Mouse (Mus musculus) retina, postnatal 7 days (tissue): ENCODE data around the gene Smok2b.
"Not testable (repeated sequence)": the region's sequence is repeated elsewhere in the genome, so short reads cannot be mapped to it uniquely, and the experiment has no call there.

ENCODE experiments used
- DNase-seq: peaks from one replicate; pipeline ENCODE4 v3.0.0-alpha.2; 2012; ENCODE audit warnings: low read depth, low spot score

Gene Smok2b

GRCm38 (mm10) chr17:13229957-13230356 is at the start of gene Smok2b:
Gene Smok2b, plus strand, starts transcription at chr17:13230257.
- DNase-seq = not testable (repeated sequence)

GRCm38 (mm10) chr17:13180491-13180890 is 49.6 kb upstream of the Smok2b start:
- not testable (repeated sequence) for DNase-seq

GRCm38 (mm10) chr17:13182712-13183111 is 47.3 kb upstream of the Smok2b start:
- not testable (repeated sequence) for DNase-seq

- not testable (repeated sequence) for DNase-seq
These were observed 45.5 kb upstream of the Smok2b start for GRCm38 (mm10) chr17:13184514-13184913.

- not testable (repeated sequence) for DNase-seq
These were observed 43.5 kb upstream of the Smok2b start for GRCm38 (mm10) chr17:13186541-13186940.

- DNase-seq = not testable (repeated sequence)
These were observed 42.4 kb upstream of the Smok2b start for GRCm38 (mm10) chr17:13187621-13188020.

GRCm38 (mm10) chr17:13188846-13189245 is 41.2 kb upstream of the Smok2b start:
- not testable (repeated sequence) for DNase-seq

GRCm38 (mm10) chr17:13190836-13191583 is 39.0 kb upstream of the Smok2b start:
- not testable (repeated sequence) for DNase-seq

- not testable (repeated sequence) for DNase-seq
These were observed 33.6 kb upstream of the Smok2b start for GRCm38 (mm10) chr17:13196486-13196885.

GRCm38 (mm10) chr17:13198812-13199211 is 31.2 kb upstream of the Smok2b start:
- not testable (repeated sequence) for DNase-seq

GRCm38 (mm10) chr17:13199880-13200409 is 30.1 kb upstream of the Smok2b start:
- DNase-seq = not testable (repeated sequence)

- DNase-seq = not testable (repeated sequence)
These were observed 28.5 kb upstream of the Smok2b start for GRCm38 (mm10) chr17:13201551-13201950.

GRCm38 (mm10) chr17:13202453-13203107 is 27.5 kb upstream of the Smok2b start:
- DNase-seq = not testable (repeated sequence)

- DNase-seq = not testable (repeated sequence)
These were observed 24.8 kb upstream of the Smok2b start for GRCm38 (mm10) chr17:13205247-13205646.

GRCm38 (mm10) chr17:13206491-13206890 is 23.6 kb upstream of the Smok2b start:
- no peak for DNase-seq

GRCm38 (mm10) chr17:13208460-13208859 is 21.6 kb upstream of the Smok2b start:
- DNase-seq = not testable (repeated sequence)

GRCm38 (mm10) chr17:13212136-13212850 is 17.8 kb upstream of the Smok2b start:
- DNase-seq = no peak

GRCm38 (mm10) chr17:13214169-13214568 is 15.9 kb upstream of the Smok2b start:
- no peak for DNase-seq

GRCm38 (mm10) chr17:13215595-13215994 is 14.5 kb upstream of the Smok2b start:
- DNase-seq = no peak

- DNase-seq = no peak
These were observed 9.2 kb upstream of the Smok2b start, which contains the start of gene Smok2a for GRCm38 (mm10) chr17:13220888-13221287. Gene Smok2a, plus strand, starts transcription at chr17:13221188.

- not testable (repeated sequence) for DNase-seq
These were observed 8.1 kb upstream of the Smok2b start for GRCm38 (mm10) chr17:13221921-13222320.

- not testable (repeated sequence) for DNase-seq
These were observed 9.4 kb downstream of the Smok2b start for GRCm38 (mm10) chr17:13239461-13239860.
